Mouse (Mus musculus) kidney, postnatal 25 days (tissue): ENCODE results near the gene Ccnl2.
"Not testable (repeated sequence)": the region's sequence is repeated elsewhere in the genome, so short reads cannot be mapped to it uniquely, and the experiment has no call there.

Experiments used
- DNase-seq, 2 experiments: peaks; one replicate each; pipeline ENCODE4 v3.0.0; 2021; ENCODE audit warnings: mixed read lengths in 2 of 2

Ccnl2 gene

GRCm38 (mm10) chr4:155811929-155812664 is at the start of gene Ccnl2:
Gene Ccnl2 (plus strand): TSS chr4:155812489.
- DNase-seq, result peak; percentile 95 to 98

DNA sequence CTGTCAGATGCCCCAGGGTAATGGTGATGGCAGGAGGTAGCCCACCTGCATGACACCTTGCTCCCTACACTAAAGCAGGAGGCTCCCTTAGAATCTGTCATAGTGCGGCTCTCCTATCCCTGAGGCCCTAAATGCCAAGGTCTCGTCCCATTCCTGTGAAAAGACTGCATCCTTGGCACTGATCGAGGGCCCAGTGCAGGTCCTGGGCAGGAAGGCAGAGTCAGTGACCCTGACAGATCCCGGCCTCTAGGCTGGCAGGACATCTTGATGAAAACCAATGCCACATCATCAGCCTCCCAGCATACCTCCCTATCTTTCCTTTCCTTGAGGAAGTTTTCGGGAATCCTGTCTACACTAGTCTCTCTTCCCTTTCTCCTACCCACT is 42.8 kb upstream of the Ccnl2 start:
- peak in 1 of 2 experiments; percentile 36 for DNase-seq

GRCm38 (mm10) chr4:155769880-155770512 is 42.3 kb upstream of the Ccnl2 start:
- peak; percentile 95 for DNase-seq

GRCm38 (mm10) chr4:155770626-155771025 is 41.7 kb upstream of the Ccnl2 start:
- DNase-seq, result peak; percentile 60 to 87

DNA sequence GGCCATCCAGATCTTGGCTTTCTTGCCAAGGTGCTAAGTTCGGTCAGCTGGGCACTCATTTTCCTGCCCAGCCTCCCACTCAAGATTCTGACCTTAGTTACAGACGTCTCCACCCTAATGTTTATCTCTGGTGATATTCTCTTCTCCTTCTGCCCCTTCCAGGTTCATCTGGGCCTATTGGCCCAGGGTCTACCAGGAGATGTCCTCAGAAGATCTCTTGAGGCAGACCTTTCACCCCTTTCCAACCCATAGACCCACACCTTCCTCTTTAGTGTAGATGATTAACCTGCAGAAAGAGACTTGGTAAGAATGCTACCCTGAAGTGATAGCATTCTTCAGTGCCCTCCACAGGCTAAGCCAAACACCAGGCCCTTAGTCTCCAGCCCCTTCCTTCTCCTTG is 40.6 kb upstream of the Ccnl2 start:
- peak; percentile 34 to 64 for DNase-seq

DNA sequence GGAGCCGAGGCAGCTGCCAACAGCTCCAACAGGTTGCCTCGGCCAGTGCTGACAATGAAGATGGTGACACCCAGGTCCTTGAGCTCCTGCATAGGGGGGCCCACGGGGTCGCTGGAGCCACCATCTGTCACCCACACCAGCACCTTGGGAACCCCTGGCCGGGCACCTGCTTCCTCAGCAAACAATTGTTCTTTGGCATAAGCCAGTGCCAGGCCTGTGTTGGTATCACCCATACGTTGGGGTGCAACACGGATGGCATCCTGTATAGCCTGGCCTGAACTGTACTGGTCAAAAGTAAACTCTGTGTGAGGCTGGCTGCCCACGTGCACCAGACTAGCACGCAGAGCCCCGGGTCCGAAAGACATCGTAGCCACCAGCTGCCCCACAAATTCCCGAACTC is 39.5 kb upstream of the Ccnl2 start:
- peak in 1 of 2 experiments; percentile 46 for DNase-seq

GRCm38 (mm10) chr4:155773335-155774078 is 38.8 kb upstream of the Ccnl2 start:
- peak in 1 of 2 experiments; percentile 69 for DNase-seq

GRCm38 (mm10) chr4:155774280-155774754 is 38.0 kb upstream of the Ccnl2 start, which contains the start of gene Vwa1:
Gene Vwa1 (minus strand): TSS chr4:155774698.
- peak; percentile 95 for DNase-seq

- peak; percentile 75 to 86 for DNase-seq
These were observed 37.1 kb upstream of the Ccnl2 start for GRCm38 (mm10) chr4:155774971-155775740.

DNA sequence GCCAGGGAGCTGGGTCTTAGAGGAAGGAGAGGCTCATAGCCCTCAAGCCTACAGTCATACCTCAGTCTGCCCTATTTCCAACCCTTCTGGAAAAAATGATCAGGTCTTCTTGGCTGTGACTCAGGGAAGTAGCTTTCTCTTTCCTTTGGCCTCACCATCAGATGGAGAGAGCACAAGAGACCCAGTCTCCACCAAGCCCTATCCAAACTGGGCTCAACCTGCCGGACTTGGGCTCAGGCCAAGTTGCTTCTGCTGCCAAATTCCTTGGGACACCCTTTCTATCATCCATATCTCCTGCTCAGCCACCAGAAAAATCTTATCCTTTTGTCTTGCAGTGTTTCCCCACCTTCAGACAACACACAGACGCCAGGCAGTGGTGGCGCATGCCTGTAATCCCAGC is 36.4 kb upstream of the Ccnl2 start:
- DNase-seq, result peak; percentile 68 to 74

DNA sequence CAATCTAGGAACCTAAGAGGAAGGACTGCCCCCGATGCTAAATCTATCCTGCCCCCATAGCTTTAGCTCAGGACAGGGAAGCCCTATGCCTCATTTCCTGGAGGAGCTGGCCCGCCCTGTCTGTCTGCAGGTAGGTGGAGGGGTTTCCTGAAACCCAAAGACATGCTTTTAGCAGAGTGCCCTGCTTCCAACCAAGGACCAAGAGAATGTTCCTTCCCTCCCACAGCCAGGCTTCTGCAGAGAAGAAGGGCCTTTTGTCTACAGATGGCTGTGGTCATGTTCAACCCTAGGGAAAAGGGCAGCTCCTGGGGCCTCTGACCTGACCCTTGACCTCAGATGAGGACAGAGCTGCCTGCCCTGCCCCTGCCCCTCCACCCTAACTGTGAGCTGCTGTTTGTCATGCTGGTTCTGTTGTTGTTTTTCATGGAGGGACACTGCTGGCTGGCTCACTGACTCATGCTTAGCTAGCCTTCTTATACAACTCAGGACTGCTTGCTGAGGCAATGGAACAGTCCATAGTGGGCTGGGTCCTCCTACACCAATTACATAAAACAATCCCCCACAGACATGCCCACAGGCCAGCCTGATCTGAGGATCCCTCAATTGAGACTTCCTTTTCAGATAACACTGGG is 35.5 kb upstream of the Ccnl2 start:
- peak in 1 of 2 experiments; percentile 68 for DNase-seq

- DNase-seq, result no peak
These were observed 34.5 kb upstream of the Ccnl2 start for GRCm38 (mm10) chr4:155777816-155778215.

DNA sequence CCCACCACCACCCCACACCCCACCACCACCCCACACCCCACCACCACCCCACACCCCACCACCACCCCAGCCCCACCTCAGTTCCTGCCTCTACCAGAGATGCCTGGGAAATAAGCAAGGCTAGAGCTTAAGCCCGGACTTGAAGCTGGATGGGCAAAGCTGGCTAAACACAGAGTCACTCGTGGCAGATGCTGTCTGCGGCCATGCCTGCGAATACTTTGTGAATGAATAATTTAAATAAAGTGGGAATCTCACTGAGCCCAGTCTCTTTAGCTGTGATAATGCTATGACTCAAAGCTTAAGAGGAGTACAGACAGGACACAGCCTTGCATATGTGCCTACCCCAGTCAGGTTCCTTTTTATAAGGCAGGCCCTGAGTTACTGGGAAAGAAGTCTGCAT is 32.8 kb upstream of the Ccnl2 start:
- no peak for DNase-seq

GRCm38 (mm10) chr4:155780895-155781294 is 31.4 kb upstream of the Ccnl2 start:
- peak; percentile 75 to 89 for DNase-seq

DNA sequence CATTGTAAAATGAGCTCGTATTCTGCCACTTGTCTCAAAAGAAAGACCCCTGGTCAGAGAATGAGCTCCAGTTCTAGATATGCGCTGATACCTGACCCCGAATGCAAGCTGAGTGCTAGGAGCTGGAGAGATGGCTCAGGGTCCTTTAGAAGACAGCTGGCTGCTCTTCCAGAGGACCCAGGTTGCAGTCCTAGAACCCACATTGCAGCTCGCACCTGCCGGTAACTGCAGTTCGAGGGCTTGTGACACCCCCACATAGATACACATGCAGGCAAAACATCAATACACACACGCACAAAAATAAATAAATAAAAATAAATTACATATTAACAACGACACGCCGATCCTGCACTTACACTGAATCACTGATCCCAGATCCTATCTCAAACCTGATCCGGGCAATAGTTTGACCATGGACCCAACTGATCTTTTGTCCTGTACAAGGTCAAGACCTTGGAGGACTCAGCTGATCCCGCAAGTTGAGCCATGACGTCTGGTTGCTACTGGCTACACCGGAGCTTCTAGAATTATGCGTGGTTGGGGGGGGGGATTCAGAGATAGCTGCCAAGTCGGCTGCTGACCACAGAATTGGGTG is 28.7 kb upstream of the Ccnl2 start:
- no peak for DNase-seq

- peak; percentile 79 to 93 for DNase-seq
These were observed 28.1 kb upstream of the Ccnl2 start for GRCm38 (mm10) chr4:155784081-155784701.

DNA sequence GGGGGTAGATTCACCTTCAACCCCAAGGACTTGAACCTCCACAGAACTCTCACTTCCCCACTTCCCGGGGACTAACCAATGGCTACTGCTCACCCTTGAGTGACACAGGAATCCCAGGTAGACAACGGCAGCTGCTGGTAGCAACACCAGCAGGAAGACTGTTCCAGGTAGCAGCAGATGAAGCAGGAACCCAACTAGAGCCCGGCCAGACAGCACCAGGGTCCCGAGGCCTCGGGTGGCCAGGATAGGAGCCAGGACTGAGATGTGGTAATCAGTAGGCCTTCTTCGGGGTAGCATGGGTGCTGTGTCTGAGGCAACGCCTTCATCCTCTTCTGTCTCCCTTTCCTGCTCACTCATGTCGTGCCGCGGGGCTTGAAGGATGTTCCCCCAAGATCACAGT is 27.0 kb upstream of the Ccnl2 start:
- DNase-seq, result no peak

- DNase-seq, result no peak
These were observed 26.5 kb upstream of the Ccnl2 start, which contains the start of gene Tmem88b for GRCm38 (mm10) chr4:155785819-155786218. Gene Tmem88b (minus strand): TSS chr4:155785874.

DNA sequence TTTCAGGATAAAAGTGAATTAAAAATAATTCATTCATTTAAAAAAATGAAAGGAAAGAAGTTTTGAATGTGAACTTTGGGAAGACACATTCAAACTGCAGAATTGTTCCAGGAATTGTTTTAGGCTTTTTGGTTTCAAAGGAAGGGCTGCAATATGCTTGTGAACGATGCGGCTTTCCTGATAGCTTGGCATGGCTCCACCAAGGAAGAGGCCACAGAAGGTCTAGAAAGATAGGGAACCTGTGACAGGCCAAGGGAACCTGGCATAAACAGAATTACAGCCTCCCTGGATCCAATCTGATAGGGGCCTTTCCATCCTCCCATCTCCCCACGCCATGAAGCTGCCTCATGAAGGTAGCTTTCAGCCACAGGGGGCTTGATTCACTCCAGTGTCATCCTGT is 24.0 kb upstream of the Ccnl2 start:
- no peak for DNase-seq

GRCm38 (mm10) chr4:155788833-155789232 is 23.5 kb upstream of the Ccnl2 start:
- not testable (repeated sequence) for DNase-seq

GRCm38 (mm10) chr4:155790021-155790489 is 22.2 kb upstream of the Ccnl2 start, which contains the start of gene Ankrd65:
Gene Ankrd65 (plus strand): TSS chr4:155790439.
- DNase-seq, result no peak
